Mouse (Mus musculus) testis, adult 2 months (tissue): ENCODE data around the gene Pla2g10. TPM values are rescaled to one million over a fixed set of nuclear protein-coding genes. Genes with fewer than 3 reads are reported as not detected.
A peak's percentile ranks its signal among the peaks of the same experiment; 100 is the strongest.
"Not testable (repeated sequence)": the region's sequence is repeated elsewhere in the genome, so short reads cannot be mapped to it uniquely, and the experiment has no call there.

Experiments
- H3K27ac ChIP-seq: fragments of 200-500 bp; 2 replicates; pipeline ENCODE4 v1.5.1; 2012; ENCODE audit warnings: low read depth, low read length; ENCODE audit not compliant: control insufficient read depth, insufficient read depth
- H3K27me3 ChIP-seq: fragments of 200-500 bp; 2 replicates; pipeline ENCODE4 v1.6.1; 2012; ENCODE audit warnings: mild to moderate bottlenecking, low read length, moderate library complexity; ENCODE audit not compliant: control insufficient read depth, insufficient read depth
- H3K36me3 ChIP-seq: fragments of 200-500 bp; 2 replicates; pipeline ENCODE4 v1.6.1; 2012; ENCODE audit warnings: mild to moderate bottlenecking, low read length; ENCODE audit not compliant: control insufficient read depth, insufficient read depth
- H3K4me1 ChIP-seq: fragments of 200-500 bp; 2 replicates; pipeline ENCODE4 v1.6.1; 2012; ENCODE audit warnings: low read length; ENCODE audit not compliant: control insufficient read depth, insufficient read depth
- H3K4me3 ChIP-seq: fragments of 200-500 bp; 2 replicates; pipeline ENCODE4 v1.5.1; 2012; ENCODE audit warnings: low read depth, mild to moderate bottlenecking, low read length, moderate library complexity, mixed read lengths; ENCODE audit not compliant: control insufficient read depth
- CTCF ChIP-seq: fragments of 200-500 bp; IDR thresholded peaks from 2 replicates; pipeline ENCODE4 v1.5.1; 2012; ENCODE audit warnings: low read depth, mild to moderate bottlenecking, inconsistent platforms, low read length, moderate library complexity; ENCODE audit not compliant: control insufficient read depth, insufficient read depth, insufficient replicate concordance
- POLR2A ChIP-seq: fragments of 200-500 bp; IDR thresholded peaks from 2 replicates; pipeline ENCODE4 v1.6.1; 2012; ENCODE audit warnings: low read depth, mild to moderate bottlenecking, inconsistent platforms, low read length, moderate library complexity; ENCODE audit not compliant: control insufficient read depth
- polyA plus RNA-seq: library from polyadenylated mRNA; depleted of rRNA; stranded (reverse); fragments of >200 nt; gene quantifications from 2 replicates; pipeline ENCODE4 v1.2.3, GENCODE M21; 2012

Pla2g10 gene
- polyA plus RNA-seq, 1 experiment: 193 TPM

- H3K4me1 ChIP-seq: peaks cover 2% of the 10 kb centered on the region; the same call in 1 of the 2 replicates
- no peak overlapping the region for H3K27ac ChIP-seq
- no peaks in the 10 kb centered on the region for H3K36me3 ChIP-seq
- TF ChIP-seq POLR2A: no peak
- TF ChIP-seq CTCF: no peak
- no peaks in the 10 kb centered on the region for H3K27me3 ChIP-seq
- H3K4me3 ChIP-seq: no peak overlapping the region
These were observed 17.3 kb upstream of the Pla2g10 start for GRCm38 (mm10) chr16:13748124-13748523.

- H3K4me3 ChIP-seq: no peak overlapping the region
- no peaks in the 10 kb centered on the region for H3K36me3 ChIP-seq
- peaks cover 2% of the 10 kb centered on the region; the same call in 1 of the 2 replicates for H3K4me1 ChIP-seq
- no peak for TF ChIP-seq CTCF
- no peak for TF ChIP-seq POLR2A
- no peaks in the 10 kb centered on the region for H3K27me3 ChIP-seq
- H3K27ac ChIP-seq: no peak overlapping the region
These were observed 16.9 kb upstream of the Pla2g10 start for GRCm38 (mm10) chr16:13747708-13748107.

- H3K36me3 ChIP-seq: no peaks in the 10 kb centered on the region
- no peaks in the 10 kb centered on the region for H3K4me1 ChIP-seq
- no peak overlapping the region for H3K4me3 ChIP-seq
- H3K27ac ChIP-seq: no peak overlapping the region
- TF ChIP-seq CTCF (no peak), POLR2A (no peak)
- no peaks in the 10 kb centered on the region for H3K27me3 ChIP-seq
These were observed 10.1 kb upstream of the Pla2g10 start for GRCm38 (mm10) chr16:13740844-13741243.

GRCm38 (mm10) chr16:13739044-13739443 lies 8.3 kb upstream of the Pla2g10 start:
- H3K27me3 ChIP-seq, H3K27ac ChIP-seq, H3K36me3 ChIP-seq, H3K4me1 ChIP-seq, H3K4me3 ChIP-seq: not testable (repeated sequence)

GRCm38 (mm10) chr16:13735977-13736376 lies 5.2 kb upstream of the Pla2g10 start:
- no peaks in the 10 kb centered on the region for H3K36me3 ChIP-seq
- no peak overlapping the region for H3K27ac ChIP-seq
- 0 out of 2 replicates have a peak, but pooled peaks cover under 1% of the 10 kb centered on the region for H3K4me1 ChIP-seq
- no peak overlapping the region for H3K4me3 ChIP-seq
- no peaks in the 10 kb centered on the region for H3K27me3 ChIP-seq
- TF ChIP-seq POLR2A (no peak), CTCF (no peak)

GRCm38 (mm10) chr16:13733518-13734137 lies 2.8 kb upstream of the Pla2g10 start:
- no peaks in the 10 kb centered on the region for H3K27me3 ChIP-seq
- no peaks in the 10 kb centered on the region for H3K36me3 ChIP-seq
- peaks cover 6% of the 10 kb centered on the region; the same call in 1 of the 2 replicates for H3K4me1 ChIP-seq
- TF ChIP-seq POLR2A (no peak), CTCF (peak; percentile 69; the same call in 1 of the 2 replicates)
- H3K27ac ChIP-seq: no peak overlapping the region
- H3K4me3 ChIP-seq: no peak overlapping the region

GRCm38 (mm10) chr16:13732786-13733185 lies 2.0 kb upstream of the Pla2g10 start:
- H3K4me3 ChIP-seq: peak overlapping the region; percentile 70
- TF ChIP-seq POLR2A (no peak), CTCF (no peak)
- no peaks in the 10 kb centered on the region for H3K36me3 ChIP-seq
- H3K27me3 ChIP-seq: no peaks in the 10 kb centered on the region
- no peak overlapping the region for H3K27ac ChIP-seq
- peaks cover 6% of the 10 kb centered on the region; the same call in 1 of the 2 replicates for H3K4me1 ChIP-seq
